Mouse (Mus musculus): ENCODE results near the gene Prr29. TPM values are rescaled to one million over a fixed set of nuclear protein-coding genes. Genes with fewer than 3 reads are reported as not detected.

Prr29 gene
- polyA plus RNA-seq, 1 experiment from 2014 or later: 0.41 TPM

GRCm38 (mm10) chr11:106419262-106420102, 54.2 kb downstream of the Prr29 start:
- H3K9me3 ChIP-seq (ENCODE audit: control insufficient read depth, low read length): no peaks in the 10 kb centered on the region
- 60% methylated on average over 9 of the region's 9 CpGs for WGBS
- no peak overlapping the region for H3K27ac ChIP-seq (replicated peaks)
- H3K4me1 ChIP-seq (replicated peaks; ENCODE audit: control insufficient read depth, insufficient read depth): no peaks in the 10 kb centered on the region
- H3K27me3 ChIP-seq (ENCODE audit: control insufficient read depth, insufficient read depth, low read length): no peaks in the 10 kb centered on the region
- ATAC-seq (ENCODE audit: low FRiP score, low TSS enrichment) (no peak), DNase-seq (ENCODE audit: low spot score) (no peak)
- TF ChIP-seq EP300 (optimal IDR thresholded peaks at IDR 0.05) (no peak), CTCF (IDR thresholded peaks at IDR 0.05; ENCODE audit: low read depth) (no peak)
- H3K4me3 ChIP-seq (ENCODE audit: low read depth, low read length): no peak overlapping the region
- no peak overlapping the region for H3K4me2 ChIP-seq (replicated peaks; ENCODE audit: low read depth)
- peaks cover 6% of the 10 kb centered on the region for H3K36me3 ChIP-seq (ENCODE audit: control insufficient read depth, insufficient read depth, low read length)
- H3K9ac ChIP-seq (ENCODE audit: low read length): no peak overlapping the region

- no peak overlapping the region for H3K27ac ChIP-seq (replicated peaks)
Measured at GRCm38 (mm10) chr11:106425201-106425600, 59.9 kb downstream of the Prr29 start.

GRCm38 (mm10) chr11:106426447-106426846, 61.2 kb downstream of the Prr29 start:
- DNase-seq (ENCODE audit: low spot score) (no peak), ATAC-seq (ENCODE audit: low FRiP score, low TSS enrichment) (no peak)
- H3K27ac ChIP-seq (replicated peaks): no peak overlapping the region
- H3K4me3 ChIP-seq (ENCODE audit: low read depth, low read length): no peak overlapping the region
- no peaks in the 10 kb centered on the region for H3K9me3 ChIP-seq (ENCODE audit: control insufficient read depth, low read length)
- H3K36me3 ChIP-seq (ENCODE audit: control insufficient read depth, insufficient read depth, low read length): peaks cover 6% of the 10 kb centered on the region
- no peak overlapping the region for H3K9ac ChIP-seq (ENCODE audit: low read length)
- H3K4me1 ChIP-seq (replicated peaks; ENCODE audit: control insufficient read depth, insufficient read depth): no peaks in the 10 kb centered on the region
- H3K4me2 ChIP-seq (replicated peaks; ENCODE audit: low read depth): no peak overlapping the region
- WGBS: 92% methylated on average over 4 of the region's 4 CpGs
- H3K27me3 ChIP-seq (ENCODE audit: control insufficient read depth, insufficient read depth, low read length): no peaks in the 10 kb centered on the region
- no peak for TF ChIP-seq CTCF (IDR thresholded peaks at IDR 0.05; ENCODE audit: low read depth)
- no peak for TF ChIP-seq EP300 (optimal IDR thresholded peaks at IDR 0.05)

More at GRCm38 (mm10) chr11:106425201-106425600, 59.9 kb downstream of the Prr29 start:
- ATAC-seq (ENCODE audit: low FRiP score, low TSS enrichment) (no peak), DNase-seq (ENCODE audit: low spot score) (no peak)
- Histone ChIP-seq H3K4me1 (replicated peaks; ENCODE audit: control insufficient read depth, insufficient read depth) (no peaks in the 10 kb centered on the region), H3K4me3 (ENCODE audit: low read depth, low read length) (no peak overlapping the region), H3K9me3 (ENCODE audit: control insufficient read depth, low read length) (no peaks in the 10 kb centered on the region), H3K9ac (ENCODE audit: low read length) (no peak overlapping the region), H3K4me2 (replicated peaks; ENCODE audit: low read depth) (no peak overlapping the region), H3K27me3 (ENCODE audit: control insufficient read depth, insufficient read depth, low read length) (no peaks in the 10 kb centered on the region), H3K36me3 (ENCODE audit: control insufficient read depth, insufficient read depth, low read length) (peaks cover 6% of the 10 kb centered on the region)
- TF ChIP-seq EP300 (optimal IDR thresholded peaks at IDR 0.05): no peak
- TF ChIP-seq CTCF (IDR thresholded peaks at IDR 0.05; ENCODE audit: low read depth): no peak
- 93% methylated on average over 5 of the region's 5 CpGs for WGBS

Other genes starting within 250 kb of the Prr29 start
- gene Gm10840, start 204.6 kb upstream of the Prr29 start, polyA plus RNA-seq (2015; fragmentation: Nextera tagmentation; extraction: Ambion mirVana): not detected in 2 replicates
- 45.3 and 48.7 TPM in 2 replicates for gene Limd2, start 204.6 kb upstream of the Prr29 start, polyA plus RNA-seq (2015; fragmentation: Nextera tagmentation; extraction: Ambion mirVana)
- 9.9 and 11.8 TPM in 2 replicates for gene Strada, start 163.3 kb upstream of the Prr29 start, polyA plus RNA-seq (2015; fragmentation: Nextera tagmentation; extraction: Ambion mirVana)
- 51.4 and 52.5 TPM in 2 replicates for gene Ccdc47, start 149.1 kb upstream of the Prr29 start, polyA plus RNA-seq (2015; fragmentation: Nextera tagmentation; extraction: Ambion mirVana)
- 27.2 TPM in 2 replicates for gene Ddx42, start 148.5 kb upstream of the Prr29 start, polyA plus RNA-seq (2015; fragmentation: Nextera tagmentation; extraction: Ambion mirVana)
- gene Ftsj3, start 109.4 kb upstream of the Prr29 start, polyA plus RNA-seq (2015; fragmentation: Nextera tagmentation; extraction: Ambion mirVana): 24.4 and 24.5 TPM in 2 replicates
- 202 and 206 TPM in 2 replicates for gene Psmc5, start 109.3 kb upstream of the Prr29 start, polyA plus RNA-seq (2015; fragmentation: Nextera tagmentation; extraction: Ambion mirVana)
- gene Smarcd2, start 92.5 kb upstream of the Prr29 start, polyA plus RNA-seq (2015; fragmentation: Nextera tagmentation; extraction: Ambion mirVana): 43.5 and 47.6 TPM in 2 replicates
- gene Tcam1, start 88.8 kb upstream of the Prr29 start, polyA plus RNA-seq (2015; fragmentation: Nextera tagmentation; extraction: Ambion mirVana): 0.07 and 0.10 TPM in 2 replicates
- gene Gh, start 63.6 kb upstream of the Prr29 start, polyA plus RNA-seq (2015; fragmentation: Nextera tagmentation; extraction: Ambion mirVana): not detected in 2 replicates
- 1.9 TPM in 2 replicates for gene Cd79b, start 50.7 kb upstream of the Prr29 start, polyA plus RNA-seq (2015; fragmentation: Nextera tagmentation; extraction: Ambion mirVana)
- gene Scn4a, start 12.2 kb upstream of the Prr29 start, polyA plus RNA-seq (2015; fragmentation: Nextera tagmentation; extraction: Ambion mirVana): 0.02 and 0.12 TPM in 2 replicates
- gene Icam2, start 22.6 kb downstream of the Prr29 start, polyA plus RNA-seq (2015; fragmentation: Nextera tagmentation; extraction: Ambion mirVana): 12.7 and 13.2 TPM in 2 replicates
- 3.0 and 3.7 TPM in 2 replicates for gene Ern1, start 122.4 kb downstream of the Prr29 start, polyA plus RNA-seq (2015; fragmentation: Nextera tagmentation; extraction: Ambion mirVana)
- gene Tex2, start 248.0 kb downstream of the Prr29 start, polyA plus RNA-seq (2015; fragmentation: Nextera tagmentation; extraction: Ambion mirVana): 11.6 and 12.1 TPM in 2 replicates

All from stomach, postnatal 0 days (tissue).